11 mouse cellular contexts compared by ENCODE assay signal in genomic region chr19:47887417-47887816, GRCm38 (mm10). TPM values are rescaled to one million over a fixed set of nuclear protein-coding genes. Genes with fewer than 3 reads are reported as not detected.
A peak's percentile ranks its signal among the peaks of the same experiment; 100 is the strongest.
DNase-seq lines count a peak whose midpoint lies in the region; ATAC-seq and TF ChIP-seq lines count a peak whose summit lies in the region.
"Had no signal": no experiment of that assay in that cellular context is flagged by ENCODE, and none has a peak within 500 bp of the region (broad histone marks: within the 10 kb centered on the region; RNA-seq: fewer than 3 reads in every experiment).

No protein-coding gene starts in this region.

- no peak overlapping the region for H3K4me2 ChIP-seq in kidney, embryonic 15.5 days
- H3K4me2 ChIP-seq: neural tube, embryonic 12.5 days had no signal

- no peak overlapping the region for H3K9ac ChIP-seq in kidney, embryonic 15.5 days
- H3K9ac ChIP-seq: neural tube, embryonic 12.5 days had no signal

- H3K27me3 ChIP-seq in kidney, embryonic 15.5 days: no peaks in the 10 kb centered on the region
- H3K27me3 ChIP-seq: neural tube, embryonic 12.5 days had no signal

- WGBS in kidney, embryonic 15.5 days: 86% methylated on average over 10 of the region's 10 CpGs
- WGBS in olfactory bulb, adult 2 months: 92% methylated on average over 10 of the region's 10 CpGs

- no peak for DNase-seq in kidney, adult 11 months
- DNase-seq in brain, embryonic 14.5 days (ENCODE audit: low read depth): peak; percentile 56
- no peak for DNase-seq in left cerebral cortex, postnatal 4 days
- no peak for DNase-seq in urinary bladder, postnatal 14 days (ENCODE audit: low spot score)
- no peak for DNase-seq in c-Kit-positive CD71-positive TER-119-positive erythroid progenitor cells, embryonic 14.5 days (ENCODE audit: low spot score)

- no peak for ATAC-seq in kidney, embryonic 15.5 days (replicated peaks; ENCODE audit: low FRiP score)
- peak; percentile 71 for ATAC-seq in inflammation-experienced regulatory T-cells, adult 6 months

- no peak for TF ChIP-seq CTCF in brain, embryonic 14.5 days (IDR thresholded peaks at IDR 0.05; ENCODE audit: borderline replicate concordance, extremely low read depth, insufficient read depth, insufficient read length)
- TF ChIP-seq CTCF in olfactory bulb, adult 2 months (IDR thresholded peaks at IDR 0.05; ENCODE audit: insufficient read depth, low read depth, low read length): no peak; the same call in 1 of the 2 replicates

- no peaks in the 10 kb centered on the region for H3K36me3 ChIP-seq in kidney, embryonic 15.5 days
- H3K36me3 ChIP-seq: neural tube, embryonic 12.5 days had no signal

- peak overlapping the region; percentile 61 for H3K27ac ChIP-seq in kidney, embryonic 15.5 days
- H3K27ac ChIP-seq in olfactory bulb, adult 2 months (ENCODE audit: insufficient read depth, low read depth, low read length): no peak overlapping the region
- H3K27ac ChIP-seq: neural tube, embryonic 12.5 days had no signal

- intact Hi-C loops in left cerebral cortex, postnatal 4 days (cut with DNase I): no loop called here

- peaks cover 72% of the 10 kb centered on the region for H3K4me1 ChIP-seq in kidney, embryonic 15.5 days
- no peaks in the 10 kb centered on the region for H3K4me1 ChIP-seq in olfactory bulb, adult 2 months (ENCODE audit: control insufficient read depth, insufficient read depth, low read length)

- no peak for TF ChIP-seq POLR2A in brain, embryonic 14.5 days (IDR thresholded peaks at IDR 0.05; ENCODE audit: borderline replicate concordance, extremely low read depth, insufficient read depth, insufficient read length, poor library complexity, severe bottlenecking)
- TF ChIP-seq POLR2A in olfactory bulb, adult 2 months (IDR thresholded peaks at IDR 0.05; ENCODE audit: insufficient read depth, low read depth, low read length): peak; percentile 15; the same call in 1 of the 2 replicates

- no peak overlapping the region for H3K4me3 ChIP-seq in kidney, embryonic 15.5 days (replicated peaks)
- no peak overlapping the region for H3K4me3 ChIP-seq in olfactory bulb, adult 2 months (ENCODE audit: insufficient read depth, low read depth, low read length)
- H3K4me3 ChIP-seq: neural tube, embryonic 12.5 days had no signal

- no peaks in the 10 kb centered on the region for H3K9me3 ChIP-seq in kidney, embryonic 15.5 days (replicated peaks)
- H3K9me3 ChIP-seq: neural tube, embryonic 12.5 days had no signal

RNA-seq across cellular contexts. Expression of gene Gsto2, which starts 22.1 kb away (rescaled TPM):
- polyA plus RNA-seq in kidney, embryonic 15.5 days (2015; fragmentation: Nextera tagmentation; extraction: Ambion mirVana): 1.6 and 2.0 TPM in 2 replicates
- 0.88 and 1.1 TPM in 2 replicates for polyA plus RNA-seq in brain, embryonic 14.5 days (2012; rRNA removed)
- 1 to 10 TPM in 2 of 3 experiments, under 1 TPM in 1; 0.34 to 1.2 (median 1.1) TPM for polyA plus RNA-seq in inflammation-experienced regulatory T-cells, adult 6 months (2017; shearing (Covaris generic))
- polyA plus RNA-seq in olfactory bulb, adult 2 months (2012; ENCODE audit: insufficient read depth, insufficient read length, low replicate concordance, missing spikeins): not detected in 2 replicates
- total RNA-seq in left cerebral cortex, postnatal 4 days (2021): under 1 TPM; 0.78 to 0.93 TPM

RNA-seq across cellular contexts. Expression of gene Cfap43, which starts 31.7 kb away (rescaled TPM):
- 0.06 TPM in 2 replicates for polyA plus RNA-seq in kidney, embryonic 15.5 days (2015; fragmentation: Nextera tagmentation; extraction: Ambion mirVana)
- 1.00 and 2.6 TPM in 2 replicates for polyA plus RNA-seq in brain, embryonic 14.5 days (2012; rRNA removed)
- polyA plus RNA-seq in inflammation-experienced regulatory T-cells, adult 6 months (2017; shearing (Covaris generic)): under 1 TPM; 0.34 to 0.48 (median 0.38) TPM
- polyA plus RNA-seq in olfactory bulb, adult 2 months (2012; ENCODE audit: insufficient read depth, insufficient read length, low replicate concordance, missing spikeins): not detected in 2 replicates
- total RNA-seq in left cerebral cortex, postnatal 4 days (2021): 1 to 10 TPM; 1.2 to 1.7 TPM
- total RNA-seq: heart, postnatal 36 days; liver, adult 2 months had no signal
- polyA plus RNA-seq: liver, adult 2 months had no signal

RNA-seq across cellular contexts. Expression of gene Itprip, which starts 31.7 kb away (rescaled TPM):
- 15.6 and 19.4 TPM in 2 replicates for polyA plus RNA-seq in kidney, embryonic 15.5 days (2015; fragmentation: Nextera tagmentation; extraction: Ambion mirVana)
- polyA plus RNA-seq in brain, embryonic 14.5 days (2012; rRNA removed): 6.1 and 6.2 TPM in 2 replicates
- 10 to 100 TPM in 1 of 3 experiments, 1 to 10 TPM in 2; 7.8 to 10.4 (median 8.0) TPM for polyA plus RNA-seq in inflammation-experienced regulatory T-cells, adult 6 months (2017; shearing (Covaris generic))
- not detected in 2 replicates for polyA plus RNA-seq in olfactory bulb, adult 2 months (2012; ENCODE audit: insufficient read depth, insufficient read length, low replicate concordance, missing spikeins)
- 1 to 10 TPM; 2.3 to 2.8 TPM for total RNA-seq in left cerebral cortex, postnatal 4 days (2021)

RNA-seq across cellular contexts. Expression of gene Gsto1, which starts 32.6 kb away (rescaled TPM):
- polyA plus RNA-seq in kidney, embryonic 15.5 days (2015; fragmentation: Nextera tagmentation; extraction: Ambion mirVana): 115 and 119 TPM in 2 replicates
- 64.8 and 65.6 TPM in 2 replicates for polyA plus RNA-seq in brain, embryonic 14.5 days (2012; rRNA removed)
- polyA plus RNA-seq in inflammation-experienced regulatory T-cells, adult 6 months (2017; shearing (Covaris generic)): 10 to 100 TPM; 17.8 to 26.4 (median 19.5) TPM
- not detected in 2 replicates for polyA plus RNA-seq in olfactory bulb, adult 2 months (2012; ENCODE audit: insufficient read depth, insufficient read length, low replicate concordance, missing spikeins)
- 10 to 100 TPM; 88.3 to 91.0 TPM for total RNA-seq in left cerebral cortex, postnatal 4 days (2021)

RNA-seq across cellular contexts. Expression of gene Cfap58, which starts 50.1 kb away (rescaled TPM):
- polyA plus RNA-seq in kidney, embryonic 15.5 days (2015; fragmentation: Nextera tagmentation; extraction: Ambion mirVana): 0.09 TPM in 1 of 2 replicates, not detected in the other
- 0.15 and 0.62 TPM in 2 replicates for polyA plus RNA-seq in brain, embryonic 14.5 days (2012; rRNA removed)
- polyA plus RNA-seq in inflammation-experienced regulatory T-cells, adult 6 months (2017; shearing (Covaris generic)): not detected
- not detected in 2 replicates for polyA plus RNA-seq in olfactory bulb, adult 2 months (2012; ENCODE audit: insufficient read depth, insufficient read length, low replicate concordance, missing spikeins)
- total RNA-seq in left cerebral cortex, postnatal 4 days (2021): under 1 TPM; 0.36 to 0.77 TPM
- total RNA-seq: liver, adult 2 months had no signal
- polyA plus RNA-seq: liver, adult 2 months had no signal
